Mouse (Mus musculus) cerebellum, adult 2 months (tissue): ENCODE data around the gene Ankrd36.
"Not testable (repeated sequence)": the region's sequence is repeated elsewhere in the genome, so short reads cannot be mapped to it uniquely, and the experiment has no call there.

Experiments used
- CTCF ChIP-seq: fragments of 200-500 bp; IDR thresholded peaks from 2 replicates; pipeline ENCODE4 v1.5.1; 2011; ENCODE audit warnings: low read depth, mild to moderate bottlenecking, control low read depth, low read length, moderate library complexity, borderline replicate concordance; ENCODE audit not compliant: insufficient read depth
- POLR2A ChIP-seq: fragments of 200-500 bp; IDR thresholded peaks from 2 replicates; pipeline ENCODE4 v1.6.1; 2011; ENCODE audit warnings: low read length, control low read depth, borderline replicate concordance; ENCODE audit not compliant: insufficient read depth

DNA sequence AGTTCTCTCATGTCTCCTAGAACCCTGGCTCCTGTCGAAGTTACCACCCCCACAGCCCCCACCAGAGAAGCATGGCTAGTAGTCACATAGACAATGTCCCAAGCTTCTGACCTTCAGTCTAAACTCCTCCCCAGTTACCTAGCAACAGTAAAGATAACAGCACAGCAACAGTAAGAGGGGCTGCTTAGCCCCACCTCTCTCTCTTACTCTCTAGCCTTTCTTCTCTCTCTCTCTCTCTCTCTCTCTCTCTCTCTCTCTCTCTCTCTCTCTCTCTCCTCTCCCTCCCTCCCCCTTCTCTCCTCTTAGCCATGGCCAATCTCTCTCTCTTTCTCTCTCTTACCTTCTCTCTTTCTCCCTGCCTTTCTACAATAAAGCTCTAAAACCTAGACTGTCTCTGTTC is 42.4 kb downstream of the Ankrd36 start:
- not testable (repeated sequence) for TF ChIP-seq CTCF, POLR2A
